Mouse (Mus musculus) skeletal muscle tissue, adult 2 months (tissue): ENCODE measurements around the gene Wasf3.
"Not testable (repeated sequence)": the region's sequence is repeated elsewhere in the genome, so short reads cannot be mapped to it uniquely, and the experiment has no call there.

ENCODE experiments used
- DNase-seq: peaks from one replicate; pipeline ENCODE4 v3.0.0-alpha.2; 2012; ENCODE audit warnings: low read depth, low spot score

Wasf3 gene

DNA sequence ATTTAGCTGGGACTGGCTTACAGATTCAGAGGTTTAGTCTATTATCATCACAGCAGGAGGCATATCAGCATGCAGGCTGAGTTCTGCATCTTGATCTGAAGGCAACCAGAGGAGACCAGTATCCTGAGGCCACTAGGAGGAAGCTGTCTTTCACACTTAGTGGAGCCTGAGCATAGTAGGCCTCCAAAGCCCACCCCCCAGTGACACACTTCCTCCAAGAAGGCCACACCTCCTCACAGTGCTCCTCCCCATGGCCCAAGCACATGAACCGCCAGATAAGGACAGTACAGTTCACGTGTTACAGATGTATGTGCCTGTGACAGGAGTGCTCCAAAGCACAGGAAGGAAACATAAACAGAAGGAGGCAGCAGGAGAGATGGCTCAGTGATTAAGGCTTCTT lies 58.0 kb downstream of the Wasf3 start:
- DNase-seq, result no peak

GRCm38 (mm10) chr5:146446633-146447032 lies 61.8 kb downstream of the Wasf3 start:
- no peak for DNase-seq

DNA sequence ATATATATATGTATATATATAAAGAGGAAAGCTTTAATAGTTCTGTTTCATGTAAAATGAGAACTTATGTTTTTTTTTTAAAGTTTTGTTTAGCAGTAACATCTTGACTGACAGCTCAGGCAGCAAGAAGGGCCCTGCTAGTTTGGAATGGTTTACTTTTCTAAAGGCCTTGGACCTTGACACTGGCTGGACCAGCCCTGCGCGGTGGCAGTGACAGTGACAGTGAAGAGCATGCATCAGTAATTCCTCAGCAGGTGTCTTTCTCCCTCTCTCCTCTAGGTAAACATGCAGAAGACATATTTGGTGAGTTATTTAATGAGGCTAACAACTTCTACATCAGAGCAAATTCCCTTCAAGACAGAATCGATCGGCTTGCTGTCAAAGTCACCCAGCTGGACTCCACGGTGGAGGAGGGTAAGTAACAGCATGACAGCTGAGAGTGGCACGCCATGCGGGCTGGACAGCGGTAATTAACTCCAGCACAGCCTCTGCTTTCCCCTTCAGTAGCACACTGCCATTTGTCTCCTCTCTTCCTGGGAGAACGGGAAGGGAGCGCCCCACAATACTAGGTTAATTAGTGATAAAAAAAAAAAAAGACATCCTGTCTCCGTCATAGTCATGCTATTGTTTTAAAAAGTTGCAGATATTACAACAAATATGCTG lies 66.9 kb downstream of the Wasf3 start:
- no peak for DNase-seq

GRCm38 (mm10) chr5:146453556-146453955 lies 68.8 kb downstream of the Wasf3 start:
- DNase-seq, result no peak

DNA sequence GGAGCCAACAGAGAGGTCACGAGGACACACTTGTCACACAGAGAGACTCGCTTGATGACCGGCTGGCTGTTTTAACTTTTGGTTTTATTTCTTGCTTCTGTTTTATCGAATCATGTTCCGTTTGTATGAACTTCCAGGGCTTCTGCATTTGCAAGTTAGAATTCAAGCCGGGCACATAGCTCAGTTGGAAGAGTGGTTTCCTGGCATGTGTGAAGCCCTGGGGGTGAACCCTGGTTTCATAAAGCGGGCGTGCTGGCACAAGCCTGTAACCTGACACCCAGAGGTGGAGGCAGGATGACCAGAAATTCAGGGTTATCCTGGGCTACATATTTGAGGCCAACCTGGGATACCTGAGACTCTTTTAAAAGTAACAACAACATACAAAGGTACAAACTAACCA lies 76.8 kb downstream of the Wasf3 start:
- no peak for DNase-seq

- DNase-seq, result no peak
Observed at GRCm38 (mm10) chr5:146466663-146467062, 81.9 kb downstream of the Wasf3 start.

GRCm38 (mm10) chr5:146468311-146468710 lies 83.5 kb downstream of the Wasf3 start:
- no peak for DNase-seq

DNA sequence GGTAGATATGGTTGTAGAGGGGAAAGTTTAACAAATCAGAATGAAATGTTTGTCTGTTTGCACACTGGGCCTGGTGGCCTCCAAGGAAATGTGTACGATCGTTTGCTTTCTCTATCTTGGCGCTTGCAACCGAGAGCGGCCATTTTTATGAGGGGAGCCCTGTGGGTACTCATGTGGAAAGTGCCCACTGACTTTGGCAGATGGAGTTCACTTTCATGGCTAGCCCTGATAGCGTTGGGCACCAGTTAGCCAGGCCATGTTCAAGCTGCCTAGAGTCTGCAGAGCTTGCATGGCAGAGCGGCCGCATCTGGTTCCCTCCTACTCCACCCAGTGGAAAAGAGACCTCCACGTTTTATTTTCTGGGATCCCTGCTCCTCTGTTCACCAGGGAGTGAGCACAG lies 86.0 kb downstream of the Wasf3 start:
- no peak for DNase-seq

DNA sequence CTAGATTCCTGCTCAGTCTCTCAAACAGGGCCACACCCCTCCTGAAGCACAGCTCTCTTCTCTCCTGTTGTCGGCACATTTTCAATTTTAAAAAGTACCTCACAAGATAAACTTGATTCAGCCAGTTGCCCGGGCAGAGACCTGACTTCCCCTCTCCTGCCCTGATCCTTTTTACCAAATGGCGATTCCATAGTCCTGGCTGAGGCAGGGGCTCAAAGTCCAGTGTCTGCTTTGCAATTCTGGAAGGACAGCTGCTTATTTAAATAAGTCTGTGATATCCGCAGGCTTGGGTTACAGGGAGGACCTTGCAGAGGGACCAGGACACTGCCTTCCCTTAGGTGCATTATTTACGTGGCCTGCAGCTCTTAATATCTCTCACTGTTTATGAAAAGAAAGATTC lies 86.5 kb downstream of the Wasf3 start:
- DNase-seq, result no peak

DNA sequence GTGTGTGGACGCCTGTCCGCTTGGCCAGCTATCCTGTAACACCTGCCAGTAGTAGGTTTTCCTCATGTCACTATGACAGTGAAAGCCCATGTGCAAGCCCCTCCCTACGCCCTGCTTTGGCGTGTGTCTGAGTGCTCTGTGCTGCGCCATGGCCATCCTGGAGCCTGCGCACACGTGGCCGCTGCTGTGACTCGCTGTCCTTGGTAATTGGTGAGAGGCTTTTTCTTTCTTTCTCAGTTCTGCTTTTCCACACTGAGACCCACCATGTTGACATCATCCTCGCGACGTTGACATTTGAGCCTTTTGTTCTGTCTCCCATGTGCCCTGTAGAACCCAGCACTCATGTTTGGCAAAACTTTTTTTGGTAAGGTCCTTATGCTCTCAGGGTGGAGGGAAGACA lies 87.0 kb downstream of the Wasf3 start:
- DNase-seq, result no peak

DNA sequence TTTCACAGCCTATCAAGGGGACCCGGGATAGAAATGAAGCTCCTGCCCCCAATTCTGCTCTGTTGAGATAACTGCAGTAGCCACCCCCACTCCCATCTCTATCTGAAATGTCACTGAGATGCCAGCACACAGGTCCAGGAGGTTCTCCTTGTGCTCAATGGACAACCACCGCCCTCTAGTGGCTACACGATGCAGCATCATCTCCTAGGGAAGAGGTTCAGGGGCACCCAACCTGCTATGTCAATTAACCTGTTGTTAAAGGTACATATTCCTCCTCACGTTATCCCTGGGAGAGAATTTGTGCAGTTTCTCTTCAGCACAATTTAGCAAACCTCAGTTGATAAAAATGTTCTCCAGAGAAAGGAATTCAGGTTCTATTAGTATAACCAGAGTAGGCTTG lies 94.8 kb downstream of the Wasf3 start:
- DNase-seq, result not testable (repeated sequence)

DNA sequence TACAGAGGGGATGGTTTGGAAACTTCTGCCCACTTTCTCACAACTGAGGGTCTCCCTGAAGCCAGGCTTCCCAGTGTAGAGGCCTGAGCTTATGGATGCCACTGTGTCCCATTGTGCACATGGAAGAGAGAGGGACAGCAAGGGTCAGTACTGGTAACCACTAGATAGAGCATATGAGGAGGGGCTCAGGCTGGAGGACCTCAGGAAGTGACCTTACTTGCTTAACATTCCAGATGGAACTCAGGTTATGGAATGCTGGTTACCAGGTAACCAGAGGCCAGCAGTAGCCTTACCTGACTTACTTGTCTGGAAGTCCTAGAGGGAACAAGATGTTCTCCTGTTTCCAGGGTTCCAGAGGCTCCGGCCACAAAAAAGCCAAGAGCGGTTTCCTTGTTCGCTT lies 96.9 kb downstream of the Wasf3 start, which contains the start of gene Gm6408:
Gene Gm6408 (plus strand): TSS at position 301 of the 400 bp plus-strand sequence.
- DNase-seq, result not testable (repeated sequence)

GRCm38 (mm10) chr5:146488959-146489358 lies 104.2 kb downstream of the Wasf3 start:
- not testable (repeated sequence) for DNase-seq

- DNase-seq, result not testable (repeated sequence)
Observed at GRCm38 (mm10) chr5:146491063-146491462, 106.3 kb downstream of the Wasf3 start, which contains the start of gene Gm6370. Gene Gm6370 (plus strand): TSS chr5:146491363.

DNA sequence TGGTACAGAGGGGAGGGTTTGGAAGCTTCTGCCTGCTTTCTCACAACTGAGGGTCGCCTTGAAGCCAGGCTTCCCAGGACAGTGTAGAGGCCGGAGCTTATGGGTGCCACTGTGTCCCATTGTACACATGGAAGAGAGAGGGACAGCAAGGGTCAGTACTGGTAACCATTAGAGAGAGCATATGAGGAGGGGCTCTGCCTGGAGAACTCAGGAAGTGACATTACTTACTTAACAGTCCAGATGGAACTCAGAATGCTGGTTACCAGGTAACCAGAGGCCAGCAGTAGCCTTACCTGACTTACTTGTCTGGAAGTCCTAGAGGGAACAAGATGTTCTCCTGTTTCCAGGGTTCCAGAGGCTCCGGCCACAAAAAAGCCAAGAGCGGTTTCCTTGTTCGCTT lies 117.3 kb downstream of the Wasf3 start, which contains the start of gene 4930449I24Rik:
Gene 4930449I24Rik (plus strand): TSS at position 301 of the 400 bp plus-strand sequence.
- DNase-seq, result not testable (repeated sequence)

DNA sequence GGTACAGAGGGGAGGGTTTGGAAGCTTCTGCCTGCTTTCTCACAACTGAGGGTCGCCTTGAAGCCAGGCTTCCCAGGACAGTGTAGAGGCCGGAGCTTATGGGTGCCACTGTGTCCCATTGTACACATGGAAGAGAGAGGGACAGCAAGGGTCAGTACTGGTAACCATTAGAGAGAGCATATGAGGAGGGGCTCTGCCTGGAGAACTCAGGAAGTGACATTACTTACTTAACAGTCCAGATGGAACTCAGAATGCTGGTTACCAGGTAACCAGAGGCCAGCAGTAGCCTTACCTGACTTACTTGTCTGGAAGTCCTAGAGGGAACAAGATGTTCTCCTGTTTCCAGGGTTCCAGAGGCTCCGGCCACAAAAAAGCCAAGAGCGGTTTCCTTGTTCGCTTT lies 129.0 kb downstream of the Wasf3 start, which contains the start of gene Gm3402:
Gene Gm3402 (plus strand): TSS at position 301 of the 400 bp plus-strand sequence.
- DNase-seq, result not testable (repeated sequence)
